Mouse (Mus musculus) ovary, adult 18-20 months (tissue): ENCODE data around the gene Mtmr14.

ENCODE experiments used
- DNase-seq: peaks from one replicate; pipeline ENCODE4 v3.0.0; 2022; ENCODE audit warnings: low spot score, mixed read lengths

Gene Mtmr14

GRCm38 (mm10) chr6:113237542-113238270 is at the start of gene Mtmr14:
Mtmr14 (plus strand) TSS chr6:113237843.
- peak; percentile 97 for DNase-seq

DNA sequence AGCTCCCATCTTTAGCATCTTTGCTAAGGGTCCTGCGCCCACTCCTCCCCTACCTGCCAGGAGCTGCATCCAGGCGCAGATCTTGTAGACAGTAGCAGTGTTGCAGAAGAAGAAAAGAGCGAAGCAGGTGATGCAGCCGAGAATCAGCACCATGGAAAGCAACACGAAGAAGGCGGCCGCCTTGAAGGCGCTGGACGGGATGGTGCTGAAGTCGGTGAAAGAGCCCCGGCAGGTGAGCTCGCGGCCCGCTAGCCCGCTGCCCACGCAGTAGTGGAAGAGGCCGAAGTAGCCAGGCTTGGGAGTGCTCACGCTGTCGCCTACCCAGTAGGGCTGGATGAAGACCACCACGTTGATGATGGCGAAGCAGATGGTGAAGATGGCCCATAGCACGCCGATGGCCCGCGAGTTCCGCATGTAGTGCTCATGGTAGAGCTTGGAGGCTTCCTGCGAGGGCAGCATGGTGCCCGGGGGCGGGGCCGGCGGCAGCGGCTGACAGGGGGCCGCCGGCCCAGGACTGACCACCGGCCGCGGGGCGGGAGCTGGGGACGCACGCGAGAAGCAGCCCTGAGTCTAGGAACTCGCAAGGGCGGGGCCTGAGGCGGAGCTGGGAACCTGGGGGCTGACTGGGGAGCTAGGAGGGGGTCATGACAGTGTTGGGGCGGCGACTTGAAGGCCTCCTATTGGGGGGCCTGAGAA is 43.7 kb upstream of the Mtmr14 start:
- DNase-seq, result no peak

GRCm38 (mm10) chr6:113194517-113194840 is 43.2 kb upstream of the Mtmr14 start:
- no peak for DNase-seq

- DNase-seq, result no peak
Observed at GRCm38 (mm10) chr6:113194841-113195595, 42.6 kb upstream of the Mtmr14 start, which contains the start of gene Lhfpl4. Lhfpl4 (minus strand) TSS chr6:113195384.

GRCm38 (mm10) chr6:113195596-113195992 is 42.0 kb upstream of the Mtmr14 start:
- DNase-seq, result no peak

DNA sequence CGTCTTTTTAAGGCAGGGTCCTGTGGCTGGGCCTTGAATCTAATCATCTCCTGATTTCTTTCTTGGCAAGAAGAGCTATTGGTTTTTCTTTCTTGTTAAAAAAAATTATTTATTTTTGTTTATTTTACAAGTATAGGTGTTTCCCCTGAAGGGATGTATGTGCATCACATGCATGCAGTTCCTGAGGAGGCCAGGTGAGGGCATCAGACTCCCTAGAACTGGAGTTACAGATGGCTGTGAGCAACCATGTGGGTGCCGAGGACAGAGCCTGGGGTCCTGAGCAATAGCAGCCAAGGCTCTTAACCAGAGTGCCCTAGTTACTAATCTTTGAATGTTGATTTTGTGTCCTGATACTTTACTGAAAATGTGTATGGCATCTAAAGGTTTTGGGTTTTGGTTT is 21.4 kb upstream of the Mtmr14 start:
- no peak for DNase-seq

DNA sequence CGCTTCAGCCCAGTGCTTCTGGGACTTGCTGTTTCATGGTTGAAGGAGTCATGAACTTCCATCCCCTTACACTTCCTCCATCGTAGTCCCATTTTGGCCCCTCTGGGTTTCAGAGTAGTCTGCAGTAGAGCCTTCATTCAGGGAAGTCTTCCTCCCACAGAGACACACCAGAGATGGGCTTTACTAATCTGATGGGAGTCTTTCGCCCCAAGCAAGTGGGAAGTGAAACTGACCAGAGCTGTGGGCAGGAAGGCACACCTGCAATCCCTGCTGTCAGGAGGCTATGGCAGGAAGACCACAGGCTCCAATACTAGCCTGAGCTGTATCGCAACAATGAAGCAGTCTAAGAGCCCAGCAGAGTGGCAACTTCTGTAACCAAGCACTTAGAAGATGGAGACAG is 11.8 kb upstream of the Mtmr14 start:
- DNase-seq, result no peak

GRCm38 (mm10) chr6:113226705-113227104 is 10.9 kb upstream of the Mtmr14 start:
- no peak for DNase-seq

GRCm38 (mm10) chr6:113235141-113235540 is 2.5 kb upstream of the Mtmr14 start:
- no peak for DNase-seq

DNA sequence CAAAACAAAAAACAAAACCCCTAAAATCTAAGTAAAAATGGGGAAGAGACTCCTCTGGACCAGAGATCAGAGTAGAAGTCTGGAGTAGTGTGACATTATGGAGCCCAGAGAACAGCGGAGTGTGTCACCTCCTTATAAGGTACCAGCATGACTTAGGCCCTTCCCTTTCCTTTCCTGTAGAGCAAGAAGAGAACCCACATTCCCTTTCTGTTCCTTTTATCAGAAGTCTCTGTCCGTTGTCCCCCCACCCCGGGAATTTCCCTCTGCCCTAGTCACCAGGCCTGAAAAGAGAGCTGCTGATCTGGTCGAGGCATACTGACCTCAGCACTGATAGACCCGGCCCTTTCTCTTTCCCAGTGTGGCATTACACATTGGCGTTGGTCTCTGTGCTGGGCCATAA is 799 bp downstream of the Mtmr14 start:
- DNase-seq, result no peak

- DNase-seq, result no peak
Observed at GRCm38 (mm10) chr6:113242753-113243152, 5.1 kb downstream of the Mtmr14 start.

DNA sequence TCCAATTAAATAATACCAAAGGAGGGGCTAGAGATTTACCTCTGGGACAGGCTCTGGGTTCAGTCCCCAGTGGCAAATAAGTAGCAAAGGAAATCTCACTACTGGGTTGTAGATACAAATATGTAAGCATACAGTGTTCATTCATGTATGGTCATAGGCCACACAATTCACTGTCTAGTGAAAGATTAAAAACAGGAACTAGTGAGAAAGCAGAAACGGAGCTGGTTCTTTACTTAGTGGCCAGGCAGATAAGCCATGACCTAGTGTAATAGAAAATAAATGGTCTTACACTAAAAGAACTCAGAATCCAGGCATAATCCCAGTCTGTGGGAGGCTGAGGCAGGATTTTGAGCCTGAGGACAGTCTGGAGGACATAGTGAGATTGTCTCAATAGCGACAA is 7.9 kb downstream of the Mtmr14 start:
- no peak for DNase-seq

- no peak for DNase-seq
Observed at GRCm38 (mm10) chr6:113250786-113251185, 13.1 kb downstream of the Mtmr14 start.

DNA sequence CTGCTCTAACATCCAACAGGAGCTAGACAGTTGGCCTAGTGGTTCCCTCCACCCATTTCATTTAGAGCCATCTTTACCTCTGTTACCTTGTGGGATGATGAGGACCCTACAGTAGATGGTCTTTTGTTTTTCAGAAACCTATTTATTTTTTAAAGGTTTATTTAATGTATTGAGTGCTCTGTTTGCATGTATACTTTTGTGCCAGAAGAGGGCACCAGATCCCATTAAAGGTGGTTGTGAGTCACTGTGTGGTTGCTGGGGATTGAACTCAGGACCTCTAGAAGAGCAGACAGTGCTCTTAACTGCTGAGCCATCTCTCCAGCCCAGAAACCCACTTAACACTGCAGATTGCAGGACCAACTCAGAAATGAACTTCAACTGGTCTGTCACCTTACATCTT is 14.3 kb downstream of the Mtmr14 start:
- DNase-seq, result no peak

GRCm38 (mm10) chr6:113254899-113255298 is 17.3 kb downstream of the Mtmr14 start:
- no peak for DNase-seq

GRCm38 (mm10) chr6:113261174-113261858 is 23.7 kb downstream of the Mtmr14 start:
- no peak for DNase-seq

DNA sequence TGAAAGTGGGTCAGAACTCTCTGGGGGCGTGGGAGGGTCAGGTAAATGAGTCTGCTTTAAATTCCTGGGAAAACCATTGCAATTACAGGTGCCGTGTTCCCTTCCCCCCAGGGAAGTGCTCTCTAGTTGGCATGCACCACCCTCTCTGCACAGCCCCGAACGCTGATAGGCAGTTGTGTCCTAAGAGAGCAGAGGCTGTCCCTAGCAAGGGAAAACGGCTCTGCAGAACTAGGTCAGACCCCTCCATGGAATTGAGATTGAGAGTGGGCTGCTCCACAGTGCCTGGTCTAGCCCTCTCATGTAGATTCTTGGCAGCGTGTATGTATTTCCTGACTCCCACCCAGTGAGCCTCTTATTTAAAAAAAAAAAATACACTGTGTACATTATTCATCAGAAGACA is 25.9 kb downstream of the Mtmr14 start:
- DNase-seq, result no peak

DNA sequence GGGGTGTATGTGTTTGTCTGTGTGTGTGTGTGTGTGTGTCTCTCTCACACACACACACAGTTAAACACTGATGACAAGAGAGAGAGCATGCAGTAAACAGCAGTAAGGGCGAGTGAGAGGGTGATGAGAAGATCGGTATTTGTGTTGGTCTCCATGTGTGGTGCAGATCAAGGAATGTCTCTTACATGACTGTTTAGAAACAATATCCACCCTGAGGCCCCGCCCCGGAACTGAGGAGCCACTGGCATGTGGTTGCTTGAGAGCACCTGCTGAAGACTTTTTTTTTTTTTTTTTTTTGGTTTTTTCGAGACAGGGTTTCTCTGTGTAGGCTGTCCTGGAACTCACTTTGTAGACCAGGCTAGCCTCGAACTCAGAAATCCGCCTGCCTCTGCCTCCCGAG is 26.8 kb downstream of the Mtmr14 start:
- no peak for DNase-seq

DNA sequence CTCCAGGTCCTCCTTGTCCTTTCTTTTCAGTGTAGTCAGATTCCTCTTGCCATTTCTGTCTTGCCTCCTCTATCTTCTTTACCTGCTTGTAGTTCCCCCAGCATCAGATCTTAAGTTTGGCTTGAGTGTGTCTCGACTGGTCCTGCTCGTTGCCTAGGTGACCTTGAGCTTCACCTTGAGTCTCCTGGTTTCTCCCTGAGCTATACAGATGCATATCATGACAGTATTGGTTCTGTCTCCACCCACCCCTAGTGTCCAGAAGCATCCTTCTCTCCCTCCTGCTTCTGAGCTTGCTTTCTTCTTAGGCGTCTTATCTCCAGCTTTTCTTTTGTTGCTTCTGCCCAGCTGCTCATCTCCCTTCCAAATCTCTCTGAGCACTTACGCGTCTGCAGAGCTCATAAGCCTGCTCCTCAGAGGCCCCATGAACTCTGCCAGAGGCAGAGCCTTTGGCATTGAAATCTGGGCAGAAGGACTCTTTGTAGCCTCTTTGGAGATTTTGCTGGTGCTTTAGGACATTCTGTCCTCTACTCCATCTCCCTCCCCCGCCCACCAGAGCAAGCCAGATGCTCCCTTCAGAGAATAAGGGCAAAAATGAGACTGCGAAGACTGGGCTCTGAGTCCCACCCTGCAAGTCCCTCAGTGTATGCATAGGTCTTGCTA is 29.5 kb downstream of the Mtmr14 start:
- DNase-seq, result no peak

DNA sequence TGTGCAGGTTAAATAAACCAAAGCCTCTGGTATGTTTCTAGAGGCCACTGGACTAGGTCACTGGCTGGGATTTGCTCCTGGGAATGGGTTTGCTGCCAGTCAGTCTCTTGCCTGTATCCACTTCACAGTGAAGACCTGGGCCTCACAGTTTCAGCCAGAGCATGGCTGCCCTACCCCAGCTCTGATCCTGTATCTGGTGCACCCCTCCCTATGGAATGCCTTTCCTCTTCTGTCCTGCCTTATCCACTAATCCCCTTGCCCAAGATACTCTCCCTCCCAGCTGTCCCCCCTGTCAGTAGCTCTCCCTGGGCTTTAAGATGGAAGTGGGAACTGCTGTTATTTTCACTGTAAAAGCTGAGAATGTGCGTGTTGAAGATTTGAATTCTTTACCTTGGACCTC is 30.3 kb downstream of the Mtmr14 start:
- DNase-seq, result no peak

DNA sequence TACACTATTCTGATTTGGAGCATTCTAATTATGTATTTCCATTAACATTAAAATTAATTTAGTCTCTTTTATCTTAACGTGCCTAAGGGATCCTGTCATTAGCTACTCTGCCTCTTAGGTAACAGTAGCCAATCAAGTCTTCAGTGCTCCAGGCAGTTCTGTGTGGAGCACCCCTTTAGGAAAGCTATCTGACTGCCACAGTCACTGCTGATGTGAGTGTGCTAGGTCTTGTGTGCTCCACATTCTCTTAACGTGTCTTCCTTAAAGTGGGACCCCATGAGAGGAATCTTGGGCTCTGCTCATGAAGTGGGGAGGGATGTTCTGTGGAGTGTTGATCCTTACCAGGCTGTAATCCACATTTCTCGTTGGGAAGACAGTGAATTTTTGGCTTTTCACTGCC is 34.7 kb downstream of the Mtmr14 start:
- DNase-seq, result no peak

- DNase-seq, result no peak
Observed at GRCm38 (mm10) chr6:113276846-113277245, 39.2 kb downstream of the Mtmr14 start.
